Mouse (Mus musculus) neutrophil, adult 59 days (primary cell): ENCODE measurements around the gene Itga3. TPM values are rescaled to one million over a fixed set of nuclear protein-coding genes. Genes with fewer than 3 reads are reported as not detected.

Source experiments
- total RNA-seq, 2 experiments: library from RNA; stranded (reverse); gene quantifications; 1 replicate in 1 of 2; 2 replicates in 1 of 2; pipeline ENCODE4 v1.2.4; 2023

Gene Itga3
- total RNA-seq, result not detected

GRCm38 (mm10) chr11:95076536-95077111 lies at the start of gene Itga3:
Gene Itga3 (minus strand): TSS chr11:95076801.

DNA sequence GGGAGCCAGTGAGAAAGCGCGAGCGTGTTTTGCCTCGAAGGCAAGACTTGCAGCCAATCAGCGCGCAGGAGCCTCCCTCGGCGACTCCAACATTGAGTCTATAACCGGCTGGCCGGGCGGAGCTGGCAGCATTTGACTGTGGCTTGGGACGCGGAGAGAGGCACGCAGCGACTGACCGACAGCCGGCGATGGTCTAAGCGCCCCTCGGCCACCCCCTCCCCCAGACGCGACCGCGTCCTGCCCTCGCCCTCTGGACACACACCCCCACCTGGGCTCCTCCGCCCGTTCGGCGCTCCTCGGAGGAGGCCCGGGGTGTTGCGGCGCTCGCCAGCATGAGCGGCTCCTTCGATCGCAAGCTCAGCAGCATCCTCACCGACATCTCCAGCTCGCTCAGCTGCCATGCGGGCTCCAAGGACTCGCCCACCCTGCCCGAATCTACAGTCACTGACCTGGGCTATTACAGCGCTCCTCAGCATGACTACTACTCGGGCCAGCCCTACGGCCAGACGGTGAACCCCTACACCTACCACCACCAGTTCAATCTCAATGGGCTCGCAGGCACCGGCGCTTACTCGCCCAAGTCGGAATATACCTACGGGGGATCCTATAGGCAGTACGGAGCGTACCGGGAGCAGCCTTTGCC lies 43.5 kb upstream of the Itga3 start, which contains the start of gene Dlx3:
Gene Dlx3 (plus strand): TSS at position 130 of the 643 bp plus-strand sequence.

DNA sequence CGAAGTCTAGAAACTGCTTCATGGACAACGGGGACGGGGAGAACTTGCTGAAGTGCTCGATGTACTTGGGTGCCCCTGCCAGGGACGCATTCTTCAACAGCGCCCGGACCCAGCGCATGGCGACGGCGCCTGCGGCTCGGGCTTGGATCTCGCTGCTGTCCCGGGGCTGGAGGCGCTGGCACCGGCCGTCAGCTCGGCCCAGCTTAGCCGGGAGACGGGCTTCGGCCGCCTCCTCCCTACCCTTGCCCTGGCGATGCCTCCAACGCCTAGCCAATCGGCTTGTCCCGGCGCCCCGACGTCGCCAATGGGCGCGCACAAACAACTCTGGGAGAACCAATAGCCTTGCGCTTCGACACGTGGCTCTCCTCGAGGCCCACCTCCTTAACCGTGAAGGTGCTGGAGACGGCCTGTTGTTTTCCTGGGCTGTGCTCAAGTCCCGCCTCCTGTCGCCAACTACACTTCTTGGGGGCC lies 35.4 kb downstream of the Itga3 start, which contains the start of gene Pdk2:
Gene Pdk2 (minus strand): TSS at position 216 of the 471 bp plus-strand sequence.

DNA sequence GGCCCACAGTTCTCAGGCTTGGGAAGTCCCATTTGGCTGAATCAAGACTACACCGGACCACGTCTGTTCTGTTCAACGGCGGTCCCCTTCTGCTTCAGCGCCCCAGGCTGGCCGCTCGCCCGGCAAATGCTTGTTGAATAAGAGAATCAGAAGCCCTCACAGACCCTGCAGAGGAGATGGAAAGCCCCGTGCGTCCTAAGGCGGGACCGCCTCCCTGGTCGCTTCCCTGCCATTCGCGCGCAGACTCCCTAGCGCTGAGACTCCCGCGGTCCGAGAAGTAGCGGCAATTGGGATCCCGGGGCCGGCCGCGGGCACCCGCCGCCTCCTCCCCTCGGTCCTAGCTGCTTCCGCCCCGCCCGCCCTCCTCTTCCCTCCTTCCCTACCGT lies 67.0 kb downstream of the Itga3 start, which contains the start of gene Samd14:
Gene Samd14 (plus strand): TSS at position 251 of the 386 bp plus-strand sequence.

Other genes with a start within 250 kb of the Itga3 start
- 100 to 1,000 TPM in 1 of 2 experiments, 10 to 100 TPM in 1; 55.0 to 105 TPM for gene Col1a1, start 140.6 kb downstream of the Itga3 start, total RNA-seq
- not detected for gene Hils1, start 109.2 kb downstream of the Itga3 start, total RNA-seq
- gene Sgca, start 100.5 kb downstream of the Itga3 start, total RNA-seq, result not detected
- gene Ppp1r9b, start 85.8 kb downstream of the Itga3 start, total RNA-seq, result 100 to 1,000 TPM; 112 to 115 TPM
- 1 to 10 TPM; 2.1 to 6.5 TPM for gene Samd14, start 66.9 kb downstream of the Itga3 start, total RNA-seq
- 1 to 10 TPM; 4.1 to 4.9 TPM for gene Pdk2, start 35.4 kb downstream of the Itga3 start, total RNA-seq
- gene Dlx3, start 43.3 kb upstream of the Itga3 start, total RNA-seq, result under 1 TPM in 1 of 2 experiments, not detected in 1; 0.18 TPM
- not detected for gene Dlx4, start 69.5 kb upstream of the Itga3 start, total RNA-seq
- gene Tac4, start 184.7 kb upstream of the Itga3 start, total RNA-seq, result under 1 TPM in 1 of 2 experiments, not detected in 1; 0.31 TPM
- 10 to 100 TPM; 82.3 to 93.7 TPM for gene Kat7, start 233.4 kb upstream of the Itga3 start, total RNA-seq